Mouse (Mus musculus): Measurements from ENCODE around the gene Cenpa.

Cenpa gene

GRCm38 (mm10) chr5:30666391-30667195 lies at the start of gene Cenpa:
Gene Cenpa, plus strand, starts transcription at chr5:30666777.
- DNase-seq (ENCODE audit: extremely low spot score) = peak; percentile 91

GRCm38 (mm10) chr5:30617357-30617756 lies 49.2 kb upstream of the Cenpa start:
- no peak for DNase-seq (ENCODE audit: extremely low spot score)

- DNase-seq (ENCODE audit: extremely low spot score) = no peak
Measured at GRCm38 (mm10) chr5:30617851-30618250, 48.7 kb upstream of the Cenpa start.

- no peak for DNase-seq (ENCODE audit: extremely low spot score)
Measured at GRCm38 (mm10) chr5:30618376-30619003, 48.1 kb upstream of the Cenpa start.

GRCm38 (mm10) chr5:30619211-30619610 lies 47.4 kb upstream of the Cenpa start:
- DNase-seq (ENCODE audit: extremely low spot score) = no peak

- no peak for DNase-seq (ENCODE audit: extremely low spot score)
Measured at GRCm38 (mm10) chr5:30620567-30620966, 46.0 kb upstream of the Cenpa start.

- DNase-seq (ENCODE audit: extremely low spot score) = no peak
Measured at GRCm38 (mm10) chr5:30621211-30621790, 45.3 kb upstream of the Cenpa start.

- no peak for DNase-seq (ENCODE audit: extremely low spot score)
Measured at GRCm38 (mm10) chr5:30621844-30622176, 44.8 kb upstream of the Cenpa start.

- peak; percentile 62 for DNase-seq (ENCODE audit: extremely low spot score)
Measured at GRCm38 (mm10) chr5:30622177-30622840, 44.3 kb upstream of the Cenpa start.

- no peak for DNase-seq (ENCODE audit: extremely low spot score)
Measured at GRCm38 (mm10) chr5:30622841-30623185, 43.8 kb upstream of the Cenpa start.

GRCm38 (mm10) chr5:30623380-30623779 lies 43.2 kb upstream of the Cenpa start:
- no peak for DNase-seq (ENCODE audit: extremely low spot score)

GRCm38 (mm10) chr5:30624311-30624710 lies 42.3 kb upstream of the Cenpa start:
- DNase-seq (ENCODE audit: extremely low spot score) = no peak

- no peak for DNase-seq (ENCODE audit: extremely low spot score)
Measured at GRCm38 (mm10) chr5:30624908-30625307, 41.7 kb upstream of the Cenpa start.

GRCm38 (mm10) chr5:30625379-30625778 lies 41.2 kb upstream of the Cenpa start:
- DNase-seq (ENCODE audit: extremely low spot score) = no peak

- DNase-seq (ENCODE audit: extremely low spot score) = no peak
Measured at GRCm38 (mm10) chr5:30626331-30627105, 40.1 kb upstream of the Cenpa start.

GRCm38 (mm10) chr5:30628511-30628910 lies 38.1 kb upstream of the Cenpa start:
- DNase-seq (ENCODE audit: extremely low spot score) = no peak

GRCm38 (mm10) chr5:30630401-30630800 lies 36.2 kb upstream of the Cenpa start:
- DNase-seq (ENCODE audit: extremely low spot score) = no peak

- no peak for DNase-seq (ENCODE audit: extremely low spot score)
Measured at GRCm38 (mm10) chr5:30632134-30632533, 34.4 kb upstream of the Cenpa start.

GRCm38 (mm10) chr5:30636994-30637393 lies 29.6 kb upstream of the Cenpa start:
- no peak for DNase-seq (ENCODE audit: extremely low spot score)

GRCm38 (mm10) chr5:30638041-30638440 lies 28.5 kb upstream of the Cenpa start:
- DNase-seq (ENCODE audit: extremely low spot score) = peak; percentile 64

GRCm38 (mm10) chr5:30643477-30644179 lies 22.9 kb upstream of the Cenpa start:
- no peak for DNase-seq (ENCODE audit: extremely low spot score)

All from embryo, embryonic 9.5 days (tissue).